Mouse (Mus musculus) heart, adult 2 months (tissue): ENCODE results near the gene Dnah3.

Experiments used
- CTCF ChIP-seq: fragments of 200-600 bp; IDR thresholded peaks from 2 replicates; pipeline ENCODE4 v1.8.1; 2022; ENCODE audit warnings: antibody characterized with exemption, mild to moderate bottlenecking, moderate library complexity
- POLR2A ChIP-seq: fragments of 200-500 bp; IDR thresholded peaks from 2 replicates; pipeline ENCODE4 v1.6.1; 2011; ENCODE audit warnings: mild to moderate bottlenecking, low read depth, low read length, control low read depth; ENCODE audit not compliant: insufficient read depth

- TF ChIP-seq CTCF (no peak), POLR2A (no peak)
These were observed 137.7 kb downstream of the Dnah3 start for GRCm38 (mm10) chr7:119957421-119957820.
